Mouse (Mus musculus) CH12.LX (cell line): ENCODE results near the gene Psmb11. TPM values are rescaled to one million over a fixed set of nuclear protein-coding genes. Genes with fewer than 3 reads are reported as not detected.
A peak's percentile ranks its signal among the peaks of the same experiment; 100 is the strongest.

Experiments used
- DNase-seq: peaks from one replicate; pipeline ENCODE4 v3.0.0-alpha.2; 2013; ENCODE audit errors: extremely low read depth
- H3K27ac ChIP-seq: 2 replicates; pipeline ENCODE4 v1.5.1; 2012; ENCODE audit warnings: low read depth, mild to moderate bottlenecking, control low read depth, moderate library complexity; ENCODE audit not compliant: insufficient read depth
- H3K27me3 ChIP-seq: replicated peaks from 2 replicates; pipeline ENCODE3; 2012; ENCODE audit warnings: inconsistent platforms
- H3K36me3 ChIP-seq, 2 experiments: replicated peaks in 1 of 2; 2 replicates each; pipeline versions ENCODE3 to v1.6.1; 2012; ENCODE audit warnings: inconsistent platforms in 1 of 2, low read length in 1 of 2, mild to moderate bottlenecking in 1 of 2, mixed read lengths in 1 of 2, moderate library complexity in 1 of 2; ENCODE audit not compliant: control insufficient read depth in 1 of 2, insufficient read depth in 1 of 2
- H3K4me1 ChIP-seq, 2 experiments: 2 replicates each; pipeline ENCODE4 v1.6.1; 2012; ENCODE audit warnings: inconsistent platforms in 1 of 2, moderate library complexity in 1 of 2; ENCODE audit not compliant: insufficient read depth in 2 of 2, control insufficient read depth in 1 of 2
- H3K4me2 ChIP-seq: 2 replicates; pipeline ENCODE4 v1.6.1; 2012; ENCODE audit warnings: low read depth, mild to moderate bottlenecking, control low read depth; ENCODE audit not compliant: poor library complexity, insufficient read depth, severe bottlenecking
- H3K4me3 ChIP-seq, 3 experiments: fragments of 150-350 bp in 1 of 3; sonication (generic) in 1 of 3; replicated peaks in 1 of 3; 2 replicates each; pipeline versions ENCODE3 to v1.5.1; 2011 to 2012; ENCODE audit warnings: low read depth in 2 of 3, low read length in 2 of 3, mild to moderate bottlenecking in 2 of 3, moderate library complexity in 2 of 3, control low read depth in 1 of 3, improper control_type of control experiment in 1 of 3, inconsistent platforms in 1 of 3, mixed read lengths in 1 of 3; ENCODE audit not compliant: poor library complexity in 1 of 3
- H3K79me2 ChIP-seq: replicated peaks from 2 replicates; pipeline ENCODE4 v1.6.1; 2012; ENCODE audit warnings: mild to moderate bottlenecking, moderate library complexity; ENCODE audit not compliant: control insufficient read depth, poor library complexity, insufficient read depth, severe bottlenecking; ENCODE audit errors: extremely low read depth
- H3K9ac ChIP-seq: 2 replicates; pipeline ENCODE4 v1.6.1; 2012; ENCODE audit warnings: low read depth, mild to moderate bottlenecking, control low read depth, moderate library complexity; ENCODE audit not compliant: insufficient read depth
- H3K9me3 ChIP-seq: replicated peaks from 2 replicates; pipeline ENCODE3; 2012; ENCODE audit warnings: low read length, inconsistent platforms, mixed read lengths
- CHD1 ChIP-seq: IDR thresholded peaks from 2 replicates; pipeline ENCODE4 v1.6.1; 2012; ENCODE audit warnings: low read depth, low read length, improper control_type of control experiment, inconsistent platforms
- CTCF ChIP-seq, 2 experiments: IDR thresholded peaks in 1 of 2; conservative IDR thresholded peaks in 1 of 2; 2 replicates each; pipeline ENCODE4 v1.5.1; 2011 to 2012; ENCODE audit warnings: low read depth in 2 of 2, low read length in 2 of 2, improper control_type of control experiment in 1 of 2, inconsistent platforms in 1 of 2, mild to moderate bottlenecking in 1 of 2, moderate library complexity in 1 of 2
- E2F4 ChIP-seq: IDR thresholded peaks from 2 replicates; pipeline ENCODE4 v1.6.1; 2011; ENCODE audit warnings: low read depth, low read length, improper control_type of control experiment; ENCODE audit not compliant: insufficient replicate concordance
- JUN ChIP-seq: IDR thresholded peaks from 2 replicates; pipeline ENCODE4 v1.6.1; 2011; ENCODE audit warnings: low read depth, mild to moderate bottlenecking, low read length, improper control_type of control experiment, moderate library complexity; ENCODE audit not compliant: insufficient read depth
- MAZ ChIP-seq: IDR thresholded peaks from 2 replicates; pipeline ENCODE4 v1.6.1; 2012; ENCODE audit warnings: low read depth, mild to moderate bottlenecking, inconsistent platforms, low read length, improper control_type of control experiment, moderate library complexity
- NELFE ChIP-seq: IDR thresholded peaks from 2 replicates; pipeline ENCODE4 v1.6.1; 2011; ENCODE audit warnings: low read depth, low read length, improper control_type of control experiment
- NRF1 ChIP-seq: IDR thresholded peaks from 2 replicates; pipeline ENCODE4 v1.6.1; 2014; ENCODE audit warnings: low read depth, mild to moderate bottlenecking, inconsistent platforms, low read length, improper control_type of control experiment, moderate library complexity
- RAD21 ChIP-seq: IDR thresholded peaks from 2 replicates; pipeline ENCODE4 v1.6.1; 2011; ENCODE audit warnings: low read depth, mild to moderate bottlenecking, low read length, improper control_type of control experiment, moderate library complexity
- RCOR1 ChIP-seq: conservative IDR thresholded peaks from 2 replicates; pipeline ENCODE4 v1.6.1; 2012; ENCODE audit warnings: low read depth, mild to moderate bottlenecking, inconsistent platforms, low read length, improper control_type of control experiment
- SIN3A ChIP-seq: IDR thresholded peaks from 2 replicates; pipeline ENCODE4 v1.6.1; 2012; ENCODE audit warnings: low read length, improper control_type of control experiment, inconsistent platforms
- TBP ChIP-seq: conservative IDR thresholded peaks from 2 replicates; pipeline ENCODE4 v1.6.1; 2011; ENCODE audit warnings: low read depth, low read length, improper control_type of control experiment
- TCF12 ChIP-seq: IDR thresholded peaks from 2 replicates; pipeline ENCODE4 v1.6.1; 2014; ENCODE audit warnings: low read depth, mild to moderate bottlenecking, inconsistent platforms, low read length, improper control_type of control experiment
- UBTF ChIP-seq: IDR thresholded peaks from 2 replicates; pipeline ENCODE4 v1.6.1; 2012; ENCODE audit warnings: low read depth, mild to moderate bottlenecking, inconsistent platforms, low read length, improper control_type of control experiment, moderate library complexity
- ZKSCAN1 ChIP-seq: IDR thresholded peaks from 2 replicates; pipeline ENCODE4 v1.6.1; 2012; ENCODE audit warnings: low read depth, inconsistent platforms, low read length, improper control_type of control experiment, borderline replicate concordance
- ZMIZ1 ChIP-seq: IDR thresholded peaks from 2 replicates; pipeline ENCODE4 v1.6.1; 2012; ENCODE audit warnings: low read depth, mild to moderate bottlenecking, inconsistent platforms, low read length, improper control_type of control experiment
- dilution Hi-C: fragments of 300-500 bp; cut with MboI; formaldehyde crosslinking; loops from 2 replicates; pipeline ENCODE4 v1.14.3; 2020; ENCODE audit warnings: low sequenced_read_pairs; ENCODE audit not compliant: extremely low pct_unique_long_range_greater_than_20kb, extremely low pct_ligation_motif_present
- in situ Hi-C: fragments of 300-500 bp; cut with MboI; formaldehyde crosslinking; loops from 3 replicates; pipeline ENCODE4 v1.14.3; 2019; ENCODE audit warnings: low sequenced_read_pairs, low pct_ligation_motif_present, low pct_unique_long_range_greater_than_20kb, mixed read lengths
- polyA plus RNA-seq: library from polyadenylated mRNA; unstranded; fragments of >175 nt; gene quantifications from 2 replicates; pipeline ENCODE4 v1.2.1, GENCODE M21; 2012; ENCODE audit warnings: low read depth; ENCODE audit not compliant: insufficient read length
- total RNA-seq, 2 experiments: library from RNA; depleted of rRNA; stranded (reverse); fragments of 300-350 nt in 1 of 2; fragments of >200 nt in 1 of 2; gene quantifications; 2 replicates each; pipeline ENCODE4 v1.2.3; 2012 to 2014

Psmb11 gene
- total and polyA plus RNA-seq, 3 experiments: not detected

- dilution Hi-C loops: no loop called here
- H3K27me3 ChIP-seq: no peaks in the 10 kb centered on the region
- no peak overlapping the region for H3K4me2 ChIP-seq
- H3K4me3 ChIP-seq: no peak overlapping the region
- no peaks in the 10 kb centered on the region for H3K9me3 ChIP-seq
- no peak for TF ChIP-seq CHD1
- no peak for TF ChIP-seq TBP
- no peak for TF ChIP-seq NELFE
- no peak for TF ChIP-seq RAD21
- no peak for TF ChIP-seq TCF12
- no peak for TF ChIP-seq NRF1
- TF ChIP-seq UBTF: no peak
- TF ChIP-seq E2F4: no peak
- TF ChIP-seq JUN: no peak
- peaks cover 39% of the 10 kb centered on the region for H3K79me2 ChIP-seq
- DNase-seq: no peak
- H3K36me3 ChIP-seq: peaks cover 84 to 95% of the 10 kb centered on the region in 2 experiments
- peaks cover 7 to 37% of the 10 kb centered on the region in 2 experiments for H3K4me1 ChIP-seq
- peak overlapping the region; percentile 13; the same call in 1 of the 2 replicates for H3K27ac ChIP-seq
- no peak overlapping the region for H3K9ac ChIP-seq
- in situ Hi-C loops: loop anchor here (5.0 to 25.0 kb wide), 2 partner anchors 414 to 584 kb away; no protein-coding TSS in a partner anchor
Observed at GRCm38 (mm10) chr14:54646455-54646854, 25.2 kb downstream of the Psmb11 start.

- Histone ChIP-seq H3K4me1 (peaks cover 11 to 38% of the 10 kb centered on the region in 2 experiments), H3K4me3 (no peak overlapping the region), H3K79me2 (peaks cover 44% of the 10 kb centered on the region), H3K9ac (no peak overlapping the region), H3K4me2 (no peak overlapping the region), H3K27me3 (no peaks in the 10 kb centered on the region), H3K9me3 (no peaks in the 10 kb centered on the region), H3K36me3 (peaks cover 88 to 94% of the 10 kb centered on the region in 2 experiments), H3K27ac (no peak overlapping the region)
- DNase-seq: no peak
- in situ Hi-C loops: loop anchor here (5.0 to 25.0 kb wide), 2 partner anchors 415 to 585 kb away; no protein-coding TSS in a partner anchor
- dilution Hi-C loops: no loop called here
- TF ChIP-seq CTCF (conservative IDR thresholded peaks at IDR 0.05 in 1 of 2, IDR thresholded peaks at IDR 0.05 in 1 of 2; ENCODE audit: low read depth in 2 of 2, low read length in 2 of 2) (peak in 1 of 2 experiments; percentile 51; a peak in 2 of 4 replicates), SIN3A (no peak), ZMIZ1 (no peak), ZKSCAN1 (no peak), RCOR1 (no peak), E2F4 (no peak), MAZ (no peak)
- TF ChIP-seq, all 38 proteins: peak for 1
Observed at GRCm38 (mm10) chr14:54646898-54647636, 25.8 kb downstream of the Psmb11 start.
